Comparison of ENCODE assay signal across 8 mouse cellular contexts in the genomic region with DNA sequence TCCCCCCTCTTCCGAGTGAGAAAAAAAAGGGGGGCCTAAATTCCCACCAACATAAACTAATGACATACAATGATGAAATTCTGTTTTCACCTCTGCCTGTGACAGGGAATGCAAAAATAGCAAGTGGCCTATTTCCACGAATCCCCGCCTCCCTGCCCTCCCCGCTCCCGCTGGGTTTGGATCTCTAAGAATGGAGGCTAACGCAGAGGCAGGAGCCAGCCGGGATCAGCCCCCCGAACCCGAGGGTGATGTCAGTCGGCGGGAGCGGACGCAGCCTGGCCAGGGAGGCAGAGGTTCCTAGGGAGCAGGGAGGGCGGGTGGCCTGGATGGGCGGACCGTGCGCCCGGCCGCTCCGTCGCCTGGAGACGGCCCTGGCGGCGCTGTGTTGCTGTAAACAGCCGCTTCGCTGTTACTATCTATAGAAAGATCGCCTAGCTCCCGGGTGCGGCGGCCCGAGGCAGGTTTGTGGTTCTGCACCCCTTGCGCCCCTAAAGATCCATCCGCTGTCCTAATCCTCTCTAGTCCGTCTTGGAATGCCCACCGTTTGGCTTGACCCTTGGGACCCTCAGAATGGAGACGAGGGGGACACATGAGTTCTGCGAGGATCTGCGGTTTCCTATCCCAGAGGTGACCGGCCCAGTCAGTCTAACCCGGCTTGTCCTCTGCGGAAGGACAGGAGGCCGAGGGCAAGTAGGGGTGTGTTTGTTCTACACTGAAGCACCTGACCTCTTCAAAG. TPM values are rescaled to one million over a fixed set of nuclear protein-coding genes. Genes with fewer than 3 reads are reported as not detected.
A peak's percentile ranks its signal among the peaks of the same experiment; 100 is the strongest.
DNase-seq lines count a peak whose midpoint lies in the region; ATAC-seq and TF ChIP-seq lines count a peak whose summit lies in the region.

No protein-coding gene starts in this region.

- peak; percentile 46 for ATAC-seq in hindbrain, postnatal 0 days
- peak; percentile 44; the same call in 1 of the 2 replicates for ATAC-seq in megakaryocyte-erythroid progenitor cell, adult 5-6 weeks (replicated peaks; ENCODE audit: low FRiP score, low TSS enrichment, poor library complexity, severe bottlenecking)

- intact Hi-C loops in left cerebral cortex, postnatal 36 days (cut with DNase I), result loop anchor here (1.0 to 5.0 kb wide), 4 partner anchors 14 to 95 kb away; no protein-coding TSS in a partner anchor

- peak overlapping the region; percentile 66 for H3K9ac ChIP-seq in hindbrain, postnatal 0 days (replicated peaks; ENCODE audit: low read length)

- peak; percentile 70 for DNase-seq in R1 (ENCODE audit: low read depth, low spot score)
- peak; percentile 67 for DNase-seq in cerebellum, adult 8-10 months
- peak; percentile 80 to 89 for DNase-seq in gastrocnemius, adult 8-10 months (ENCODE audit: low spot score in 2 of 2)
- DNase-seq in hindbrain, postnatal 0 days (ENCODE audit: low spot score), result peak; percentile 76
- peak; percentile 55 to 64 for DNase-seq in left cerebral cortex, postnatal 36 days (ENCODE audit: low spot score in 2 of 2)
- DNase-seq in right cerebral cortex, adult 2 months (ENCODE audit: low spot score in 2 of 2), result peak; percentile 63 to 64
- peak; percentile 86 for DNase-seq in yolk sac, embryonic 10.5 days (ENCODE audit: low spot score)

- peaks cover 11% of the 10 kb centered on the region for H3K27me3 ChIP-seq in hindbrain, postnatal 0 days (ENCODE audit: insufficient read depth, low read length)

- peak overlapping the region; percentile 55 for H3K4me3 ChIP-seq in hindbrain, postnatal 0 days (ENCODE audit: low read length)

- H3K27ac ChIP-seq in hindbrain, postnatal 0 days, result peak overlapping the region; percentile 74

- no peak for TF ChIP-seq CTCF in hindbrain, postnatal 0 days (IDR thresholded peaks at IDR 0.05; ENCODE audit: low read depth)

- peaks cover 14% of the 10 kb centered on the region for H3K4me1 ChIP-seq in hindbrain, postnatal 0 days (ENCODE audit: insufficient read depth, low read length)

- WGBS in hindbrain, postnatal 0 days, result under 1% methylated on average over 42 of the region's 42 CpGs

- H3K9me3 ChIP-seq in hindbrain, postnatal 0 days (ENCODE audit: low read length), result no peaks in the 10 kb centered on the region

- H3K4me2 ChIP-seq in hindbrain, postnatal 0 days (ENCODE audit: low read depth, low read length), result peak overlapping the region; percentile 91

- H3K36me3 ChIP-seq in hindbrain, postnatal 0 days (ENCODE audit: insufficient read depth, low read length), result no peaks in the 10 kb centered on the region

RNA-seq across cellular contexts. Expression of a gene that starts 1.6 kb away (rescaled TPM):
- 10 to 100 TPM in 2 of 4 experiments, 1 to 10 TPM in 2; 5.6 to 26.9 (median 8.4) TPM for total RNA-seq in gastrocnemius, adult 8-10 months (2022)
- 20.7 and 23.4 TPM in 2 replicates for total RNA-seq in hindbrain, postnatal 0 days (2014; rRNA removed)
- polyA plus RNA-seq in hindbrain, postnatal 0 days (2015; fragmentation: Nextera tagmentation; extraction: Ambion mirVana), result 12.1 and 13.5 TPM in 2 replicates
- total RNA-seq in left cerebral cortex, postnatal 36 days (2021), result 10 to 100 TPM; 21.9 to 74.3 TPM
- 2.8 and 16.5 TPM in 2 replicates for total RNA-seq in megakaryocyte-erythroid progenitor cell, adult 5-6 weeks (2014; fragmentation: Nextera tagmentation)
- 257 and 293 TPM in 2 replicates for total RNA-seq in megakaryocyte-erythroid progenitor cell, adult 5-6 weeks (2017)

Comparison
In these comparisons a context has a peak if more than half of its experiments do, and no peak if none do; other contexts are left out.
1. Peak in every context shown above with its lines: DNase-seq, ATAC-seq, H3K4me3 ChIP-seq and H3K27ac ChIP-seq.